Mouse (Mus musculus) thymus, adult 2 months (tissue): ENCODE results near the gene Abcc1.

Experiments
- CTCF ChIP-seq: fragments of 200-500 bp; IDR thresholded peaks from 2 replicates; pipeline ENCODE4 v1.5.1; 2012; ENCODE audit warnings: mild to moderate bottlenecking, control low read depth, low read length, moderate library complexity, borderline replicate concordance; ENCODE audit not compliant: control insufficient read depth, poor library complexity, insufficient read depth; ENCODE audit errors: extremely low read depth
- POLR2A ChIP-seq: fragments of 200-500 bp; IDR thresholded peaks from 2 replicates; pipeline ENCODE4 v1.6.1; 2012; ENCODE audit warnings: mild to moderate bottlenecking, low read length, control low read depth, moderate library complexity; ENCODE audit not compliant: control insufficient read depth, poor library complexity, insufficient read depth; ENCODE audit errors: extremely low read depth

GRCm38 (mm10) chr16:14476056-14476455, 114.7 kb downstream of the Abcc1 start:
- TF ChIP-seq CTCF = no peak
- no peak for TF ChIP-seq POLR2A
